Mouse (Mus musculus) left cerebral cortex, adult 8-10 months (tissue): ENCODE results near the gene Prkcd. TPM values are rescaled to one million over a fixed set of nuclear protein-coding genes. Genes with fewer than 3 reads are reported as not detected.

Experiments used
- DNase-seq, 2 experiments: peaks; one replicate each; pipeline ENCODE4 v3.0.0; 2022; ENCODE audit warnings: low spot score in 2 of 2
- total RNA-seq, 4 experiments: library from RNA; stranded (reverse); gene quantifications; 2 replicates each; pipeline ENCODE4 v1.2.4; 2022

Prkcd gene
- total RNA-seq, 4 experiments from 2014 or later = 16.0 to 47.2 (median 18.0) TPM

DNA sequence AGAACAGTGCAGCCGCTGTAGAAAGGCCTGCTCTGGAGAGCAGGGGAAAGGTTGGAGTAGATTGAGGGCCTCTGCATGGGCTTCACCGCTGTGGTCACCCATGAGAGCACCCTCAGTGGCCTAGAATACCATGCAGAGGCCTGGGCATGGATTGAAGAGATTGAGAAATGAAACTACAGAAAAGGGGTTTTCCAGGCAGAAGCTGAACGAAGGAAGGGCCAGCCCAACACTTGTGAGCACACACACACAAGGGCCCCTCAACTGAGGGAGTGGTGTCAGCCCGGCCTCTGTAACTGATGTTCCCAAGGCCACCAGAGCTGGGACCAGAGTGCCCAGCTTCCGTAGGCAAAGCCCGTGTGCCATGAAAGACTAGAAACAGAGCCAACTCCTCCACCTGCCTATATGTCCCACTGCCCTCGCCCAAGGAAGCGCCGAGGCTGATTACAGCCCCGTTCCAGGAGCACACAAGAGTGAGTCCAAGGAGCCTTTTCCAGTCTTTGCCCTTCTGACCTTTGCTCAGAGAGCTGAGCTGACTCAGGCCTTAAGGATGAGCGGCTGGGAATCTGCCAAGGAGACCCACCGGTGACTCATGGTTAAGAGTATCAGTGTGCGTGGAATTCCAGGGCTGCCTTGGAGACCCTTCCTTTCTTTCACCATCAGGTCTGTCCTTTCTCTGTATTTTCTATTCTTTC is 9.4 kb upstream of the Prkcd start:
- DNase-seq = no peak

GRCm38 (mm10) chr14:30634418-30634817 is 8.4 kb upstream of the Prkcd start:
- no peak for DNase-seq

DNA sequence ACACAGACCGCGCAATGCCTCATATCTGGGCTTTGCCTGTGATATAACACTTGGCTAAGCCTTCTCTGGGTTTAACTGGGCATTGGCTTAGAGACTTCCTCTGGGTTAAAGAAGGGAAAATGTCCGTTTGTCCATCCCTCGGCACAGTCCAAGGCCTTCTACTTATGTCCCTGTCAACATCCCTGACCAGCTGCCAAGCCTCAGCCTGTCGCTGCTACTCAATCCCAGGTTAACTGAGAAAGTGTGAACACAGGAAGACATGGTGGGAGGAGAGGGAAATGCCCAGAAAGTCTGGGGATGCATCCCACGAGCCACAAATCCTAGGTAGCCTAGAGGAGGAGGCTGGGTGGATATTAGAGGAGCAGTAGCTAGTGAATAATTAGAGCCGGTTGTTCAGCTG is 7.7 kb upstream of the Prkcd start:
- no peak for DNase-seq

DNA sequence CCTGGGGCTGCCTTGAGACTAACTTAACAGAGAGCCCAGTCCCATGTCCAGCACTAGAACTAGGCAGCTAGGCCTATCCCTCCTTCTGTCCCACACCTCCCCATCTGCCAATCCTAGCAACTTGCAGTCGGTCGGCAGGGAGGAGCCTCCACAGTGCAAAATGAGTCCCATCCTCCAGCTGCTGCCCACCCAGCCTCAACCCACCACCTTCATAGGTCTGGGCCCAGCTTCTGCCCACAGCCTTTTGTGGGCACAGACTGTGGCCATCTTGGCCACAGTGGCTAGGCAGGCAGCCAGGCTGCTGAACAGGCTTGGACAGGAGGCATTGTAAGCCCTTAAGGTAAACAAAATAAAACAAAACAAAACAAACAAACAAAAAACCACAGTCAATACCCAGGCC is 5.8 kb upstream of the Prkcd start:
- DNase-seq = no peak

DNA sequence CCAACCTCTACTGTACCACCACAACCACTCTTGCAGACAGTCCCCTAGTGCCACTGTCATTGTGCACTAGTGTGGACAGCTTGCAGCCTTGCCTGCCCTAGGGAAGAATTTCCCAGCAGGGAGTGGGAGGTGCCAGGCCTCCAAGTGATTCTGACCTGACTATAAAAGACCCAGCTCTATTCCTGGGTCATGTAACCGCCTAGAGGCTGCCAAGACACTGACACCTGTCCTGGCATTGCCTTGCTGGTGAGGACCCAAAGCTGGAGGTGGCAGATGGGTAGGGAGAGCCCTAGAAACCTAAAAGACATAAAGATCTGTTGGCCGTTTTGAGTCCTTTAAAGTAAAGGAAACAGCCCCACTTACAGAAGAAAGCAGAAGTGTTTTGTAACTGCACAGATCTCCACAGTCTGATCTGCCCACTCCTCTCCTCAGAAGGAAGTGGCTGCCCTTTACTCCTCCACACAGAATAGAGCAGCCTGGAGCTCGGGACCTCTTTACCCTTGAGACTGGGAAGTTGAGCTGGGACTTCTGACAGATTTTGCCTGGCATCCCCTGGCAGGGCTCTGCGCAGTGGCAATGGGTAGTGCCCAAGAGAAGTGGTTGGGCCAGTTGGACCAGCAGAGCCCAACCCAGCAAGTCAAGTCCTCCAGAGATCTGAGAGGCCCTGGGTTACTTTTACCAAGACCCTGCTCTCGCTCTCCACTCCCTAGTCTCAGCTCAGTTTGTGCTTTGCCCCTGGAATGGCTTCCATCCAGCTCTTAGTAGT is 5.0 kb upstream of the Prkcd start:
- DNase-seq = no peak

DNA sequence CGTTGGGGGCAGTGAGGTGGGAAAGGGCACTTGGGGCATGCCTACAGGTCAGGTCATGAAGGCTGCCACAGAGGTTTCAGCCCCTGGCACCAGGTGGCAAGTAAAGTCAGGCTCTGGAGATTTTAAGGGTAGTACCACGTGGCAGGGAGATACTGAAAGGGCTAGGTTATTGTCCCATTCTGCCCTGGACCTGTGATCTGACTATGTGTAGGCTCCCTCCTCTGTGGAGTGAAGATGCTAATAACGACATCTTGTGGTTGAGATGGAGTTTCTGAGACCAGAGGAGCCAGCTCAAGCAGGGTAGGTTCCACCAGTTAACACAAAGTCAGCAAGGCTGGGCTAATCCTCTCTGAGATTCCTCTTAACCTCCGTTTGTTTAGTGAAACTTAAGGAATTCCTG is 3.8 kb upstream of the Prkcd start:
- no peak for DNase-seq

- no peak for DNase-seq
Observed at GRCm38 (mm10) chr14:30628235-30628634, 2.2 kb upstream of the Prkcd start.

DNA sequence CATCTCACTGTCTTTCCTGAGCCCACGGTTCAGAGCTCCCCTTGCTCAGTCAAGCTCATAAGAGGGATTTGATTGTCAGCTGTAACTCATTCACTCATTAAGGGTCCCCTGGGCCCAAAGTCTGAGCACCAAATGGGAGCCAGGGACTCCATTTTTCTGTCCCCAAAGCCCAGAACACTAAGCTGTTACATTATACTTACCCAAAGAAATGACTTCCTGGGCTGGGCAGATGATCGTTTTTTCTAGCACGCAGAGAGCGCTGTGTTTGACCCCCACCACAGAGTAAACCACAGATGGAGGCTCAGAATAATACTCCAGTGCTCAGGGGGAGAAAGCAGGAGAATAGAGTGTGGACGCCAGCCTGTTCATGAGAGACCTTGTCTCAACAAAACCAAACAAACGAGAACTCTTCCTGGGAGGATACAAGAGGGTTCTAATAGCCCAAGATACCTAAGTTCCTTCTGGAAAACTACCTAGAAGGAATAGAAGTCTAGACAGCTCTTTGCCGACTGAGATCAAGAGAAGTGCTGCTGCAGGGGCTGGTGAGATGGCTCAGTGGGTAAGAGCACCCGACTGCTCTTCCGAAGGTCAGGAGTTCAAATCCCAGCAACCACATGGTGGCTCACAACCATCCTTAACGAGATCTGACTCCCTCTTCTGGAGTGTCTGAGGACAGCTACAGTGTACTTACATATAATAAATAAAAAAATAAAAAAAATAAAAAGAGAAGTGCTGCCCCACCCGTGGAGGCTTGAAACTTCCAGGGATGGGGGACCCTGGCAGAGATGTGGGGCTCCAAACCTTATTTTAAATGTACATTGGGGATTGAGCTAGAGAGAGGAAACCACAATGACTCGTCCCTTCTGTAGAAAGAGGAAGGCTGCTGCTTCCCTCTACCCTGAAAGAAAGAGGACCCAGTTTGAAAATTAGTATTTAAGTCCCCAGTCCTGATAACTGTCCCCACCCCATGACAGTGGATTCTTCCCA is 1.0 kb upstream of the Prkcd start:
- DNase-seq = no peak

DNA sequence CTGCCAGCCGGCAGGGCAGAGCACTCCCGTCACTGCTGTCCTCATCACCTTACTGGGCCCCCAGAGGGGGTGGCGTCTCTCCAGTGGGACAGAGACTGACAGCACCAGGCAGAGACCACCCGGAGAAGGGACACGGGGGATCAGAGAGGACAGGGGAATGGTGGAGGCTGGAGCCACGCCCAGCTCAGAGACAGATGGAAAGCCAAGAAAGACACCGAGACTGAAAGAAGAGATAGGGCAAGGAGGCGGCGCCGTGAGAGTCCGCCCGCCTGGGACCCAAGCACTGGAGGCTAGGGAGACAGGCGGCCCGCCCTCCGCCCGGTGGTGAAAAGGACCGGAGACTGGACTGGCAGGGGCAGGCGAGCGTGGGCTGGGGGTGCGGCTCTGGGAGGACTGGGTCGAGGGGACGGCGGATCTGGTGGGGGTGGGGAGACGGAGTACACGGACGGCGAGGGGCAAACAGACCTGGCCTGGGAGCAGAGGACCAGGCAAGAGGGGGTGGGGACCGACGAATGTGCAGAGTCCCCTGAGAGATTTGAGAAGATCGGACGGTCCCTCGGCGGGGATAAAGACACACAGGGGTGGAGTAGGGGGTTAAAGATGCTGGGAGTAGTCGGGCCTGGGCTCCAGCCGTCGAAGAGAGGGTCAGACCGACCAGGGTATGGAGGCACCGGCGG is 741 bp downstream of the Prkcd start:
- DNase-seq = no peak

GRCm38 (mm10) chr14:30624277-30624721 is 1.7 kb downstream of the Prkcd start:
- DNase-seq = no peak

- no peak for DNase-seq
Observed at GRCm38 (mm10) chr14:30622556-30622955, 3.5 kb downstream of the Prkcd start.

GRCm38 (mm10) chr14:30622130-30622529 is 3.9 kb downstream of the Prkcd start:
- no peak for DNase-seq

GRCm38 (mm10) chr14:30619982-30620578 is 5.9 kb downstream of the Prkcd start:
- DNase-seq = no peak

DNA sequence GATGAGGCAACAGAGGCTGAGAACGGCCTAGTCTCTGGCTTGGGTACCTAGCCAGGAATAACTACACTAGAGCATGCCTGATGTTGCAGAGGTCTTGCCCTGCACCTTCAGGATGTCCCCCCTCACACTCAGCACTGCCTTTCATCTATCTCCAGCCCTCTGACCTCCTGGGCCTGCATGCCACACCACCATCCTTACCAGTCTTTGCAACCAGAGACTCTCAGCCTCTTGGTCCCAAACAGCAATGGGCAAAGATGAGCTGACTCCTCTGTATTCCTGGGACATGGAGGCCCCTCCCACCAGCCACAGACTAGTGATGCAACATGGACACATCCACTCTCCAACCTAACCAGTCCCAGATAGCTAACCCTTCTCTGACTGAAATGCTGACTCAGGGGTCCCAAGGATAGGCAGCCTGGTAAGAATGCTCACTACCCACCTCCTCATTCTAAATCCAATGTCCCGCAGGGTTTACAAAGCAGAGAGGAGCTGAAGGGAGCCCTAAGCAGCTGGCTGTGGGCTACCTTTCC is 7.2 kb downstream of the Prkcd start:
- DNase-seq = no peak

DNA sequence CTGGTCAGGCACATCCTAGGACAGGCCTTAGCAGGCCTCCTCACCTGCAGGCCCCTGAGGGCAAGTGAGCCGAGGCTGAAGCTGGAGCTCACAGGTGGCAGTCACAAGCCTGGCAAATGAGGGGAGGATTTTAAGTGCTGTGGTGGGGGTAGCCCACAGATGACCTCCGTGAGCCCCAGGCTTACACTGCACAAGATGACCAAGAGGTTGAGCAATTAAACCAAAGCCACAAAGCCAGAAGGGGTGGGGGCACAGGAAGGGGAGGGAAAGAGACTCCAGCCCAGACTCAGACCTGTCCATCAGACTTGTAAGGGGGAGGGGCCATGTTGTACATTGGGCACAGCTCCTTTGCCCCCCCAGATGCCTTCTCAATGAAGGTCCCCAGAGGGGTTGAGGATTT is 9.3 kb downstream of the Prkcd start:
- no peak for DNase-seq

GRCm38 (mm10) chr14:30612962-30613715 is 12.9 kb downstream of the Prkcd start:
- DNase-seq = no peak

DNA sequence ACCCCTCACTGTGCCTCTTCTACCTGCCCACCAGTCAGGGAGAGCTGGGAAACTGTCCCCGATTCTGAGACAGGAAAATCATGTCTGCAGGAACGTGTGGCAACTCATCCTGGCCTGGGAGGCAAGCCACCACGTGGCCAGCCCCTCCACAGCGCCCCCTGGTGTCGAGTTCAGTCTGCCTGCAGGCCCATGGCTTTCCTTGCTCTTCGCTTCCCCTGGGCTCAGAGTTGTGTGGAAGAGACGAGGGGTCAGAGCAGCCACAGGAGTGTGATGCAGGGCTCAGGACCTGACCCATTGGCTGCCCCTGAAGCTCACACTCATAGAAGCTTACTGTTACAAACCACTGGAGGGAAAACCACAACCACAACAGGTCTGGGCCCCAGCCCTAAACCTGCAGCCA is 13.5 kb downstream of the Prkcd start:
- peak in 1 of 2 experiments; percentile 52 for DNase-seq

GRCm38 (mm10) chr14:30610940-30611339 is 15.1 kb downstream of the Prkcd start:
- DNase-seq = no peak

DNA sequence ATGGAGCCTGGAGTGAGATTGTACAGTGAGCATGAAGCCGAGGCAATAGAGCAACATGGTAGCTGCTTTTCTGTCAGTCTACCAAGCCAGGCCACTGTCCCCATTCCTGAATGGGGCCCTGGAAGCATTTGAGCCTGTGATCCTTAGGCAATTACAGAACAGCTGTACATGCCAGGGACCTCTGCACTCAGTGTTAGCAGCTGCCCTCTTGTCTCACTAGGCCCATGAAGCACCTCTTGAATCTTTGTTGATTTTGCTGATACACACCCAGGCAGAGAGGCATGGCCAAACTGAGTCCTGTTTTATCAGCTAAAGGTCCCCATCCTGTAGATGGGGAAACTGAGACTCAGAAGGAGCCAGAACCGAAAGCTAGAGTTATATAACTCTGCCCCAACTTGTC is 15.7 kb downstream of the Prkcd start:
- DNase-seq = no peak

DNA sequence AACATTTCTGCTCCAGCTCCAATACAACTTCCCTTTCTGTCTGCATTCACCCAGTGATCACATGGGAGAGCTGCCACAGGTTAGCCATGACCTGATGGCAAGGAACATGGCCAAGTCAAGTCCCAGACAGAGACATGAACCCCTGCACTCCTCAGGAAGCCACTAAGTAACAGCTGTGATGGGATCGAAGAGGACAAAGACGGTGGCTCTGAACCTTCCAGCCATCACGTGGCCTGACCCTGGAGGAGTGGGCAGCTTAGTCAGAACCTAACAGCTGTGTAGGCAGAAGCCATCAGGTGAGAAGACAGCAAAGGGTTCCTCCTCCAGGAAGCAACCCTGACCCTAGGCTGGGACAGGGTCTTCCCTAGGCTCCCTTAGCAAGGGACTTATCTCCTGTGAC is 16.5 kb downstream of the Prkcd start:
- DNase-seq = no peak
